Mouse (Mus musculus) embryonic fibroblast, embryonic 13.5 days (primary cell): Measurements from ENCODE around the gene Flg. TPM values are rescaled to one million over a fixed set of nuclear protein-coding genes. Genes with fewer than 3 reads are reported as not detected.

ENCODE experiments used
- H3K27ac ChIP-seq: 2 replicates; pipeline ENCODE4 v1.5.1; 2012; ENCODE audit warnings: low read length, control low read depth, inconsistent platforms; ENCODE audit not compliant: insufficient read depth
- H3K4me1 ChIP-seq: 2 replicates; pipeline ENCODE4 v1.6.1; 2011; ENCODE audit warnings: low read length; ENCODE audit not compliant: control insufficient read depth, insufficient read depth
- H3K4me3 ChIP-seq: 2 replicates; pipeline ENCODE4 v1.5.1; 2011; ENCODE audit warnings: mild to moderate bottlenecking, control low read depth, low read length; ENCODE audit not compliant: insufficient read depth
- CTCF ChIP-seq: IDR thresholded peaks from 2 replicates; pipeline ENCODE4 v1.5.1; 2011; ENCODE audit warnings: mild to moderate bottlenecking, control low read depth, low read length, moderate library complexity, borderline replicate concordance; ENCODE audit not compliant: insufficient read depth
- POLR2A ChIP-seq: IDR thresholded peaks from 2 replicates; pipeline ENCODE4 v1.6.1; 2011; ENCODE audit warnings: low read depth, mild to moderate bottlenecking, control low read depth, low read length, moderate library complexity
- polyA plus RNA-seq: library from polyadenylated mRNA; stranded (reverse); fragments of >200 nt; gene quantifications from 2 replicates; pipeline ENCODE4 v1.2.4, GENCODE M21; 2011; ENCODE audit warnings: low read depth; ENCODE audit not compliant: missing spikeins, insufficient read length

Gene Flg
- polyA plus RNA-seq: not detected in 2 replicates

DNA sequence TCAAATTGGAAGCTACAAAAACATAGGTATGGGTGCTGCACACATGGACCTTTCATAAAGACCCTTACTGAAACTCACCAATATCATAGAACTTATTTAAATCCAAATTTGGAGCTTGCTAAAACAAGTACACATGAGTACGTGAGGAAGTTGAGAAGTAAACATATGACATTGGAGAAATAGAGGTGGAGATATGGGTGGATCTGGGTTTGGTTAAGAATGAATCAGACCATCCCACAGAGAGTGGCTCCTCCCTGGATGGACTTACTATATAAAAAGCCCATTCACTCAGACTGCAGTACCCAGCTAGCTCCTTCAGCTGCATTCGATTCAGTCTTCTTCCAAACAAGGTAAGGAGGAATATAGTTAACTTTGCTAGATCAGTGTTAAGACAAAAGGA lies at the start of gene Flg:
Flg (plus strand) TSS at position 301 of the 400 bp plus-strand sequence.
- H3K27ac ChIP-seq: no peak within 1 kb of the TSS
- H3K4me1 ChIP-seq: no peaks in the 10 kb centered on the region
- TF ChIP-seq POLR2A (no peak), CTCF (no peak)
- H3K4me3 ChIP-seq: no peak within 1 kb of the TSS

DNA sequence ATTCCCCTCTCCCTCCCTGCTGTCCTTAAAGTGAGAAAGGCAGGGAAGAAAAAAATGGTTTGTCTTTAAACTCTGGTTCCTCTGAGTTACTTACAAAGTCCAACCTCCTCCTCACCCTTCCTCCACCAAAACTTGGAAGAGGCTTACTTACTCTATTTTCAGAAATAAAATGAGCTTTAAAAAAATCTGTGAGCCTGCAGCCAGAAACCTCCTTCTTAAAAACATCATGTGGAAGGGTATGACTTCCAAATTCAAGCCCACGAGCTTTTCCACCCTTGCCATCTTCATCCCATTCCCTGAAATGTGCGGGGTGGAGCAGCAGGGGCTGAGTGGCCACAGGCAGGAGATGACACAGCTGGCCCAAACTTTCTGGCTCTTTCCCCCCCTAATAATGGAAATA lies 24.2 kb downstream of the Flg start:
- Histone ChIP-seq H3K27ac (no peak overlapping the region), H3K4me3 (no peak overlapping the region), H3K4me1 (no peaks in the 10 kb centered on the region)
- TF ChIP-seq CTCF (no peak), POLR2A (no peak)

DNA sequence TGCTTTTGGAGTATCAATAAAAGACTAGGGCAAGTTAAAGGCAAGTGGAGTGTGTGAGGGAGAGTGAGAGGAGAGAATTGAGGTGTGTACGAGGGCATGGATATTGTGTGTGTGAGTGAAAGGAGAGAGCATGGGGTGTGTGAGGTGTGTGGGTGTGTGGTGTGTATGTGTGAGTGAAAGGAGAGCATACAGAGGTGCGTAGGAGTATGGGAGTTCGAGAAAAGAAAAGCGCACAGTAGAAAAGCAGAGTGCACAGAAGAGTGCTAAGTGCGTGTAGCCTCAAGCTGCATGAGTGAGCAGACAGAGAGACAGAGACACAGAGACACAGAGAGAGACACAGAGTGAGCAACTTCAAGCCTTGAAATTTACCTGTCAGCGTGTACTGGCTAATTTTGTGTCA lies 26.5 kb downstream of the Flg start:
- H3K27ac ChIP-seq: no peak overlapping the region
- TF ChIP-seq POLR2A: no peak
- no peak for TF ChIP-seq CTCF

GRCm38 (mm10) chr3:93301896-93302295 lies 28.6 kb downstream of the Flg start:
- Histone ChIP-seq H3K4me1 (no peaks in the 10 kb centered on the region), H3K27ac (no peak overlapping the region)
- TF ChIP-seq POLR2A (no peak), CTCF (no peak)

More for the DNA sequence above, 26.5 kb downstream of the Flg start:
- no peak overlapping the region for H3K4me3 ChIP-seq
- no peaks in the 10 kb centered on the region for H3K4me1 ChIP-seq

DNA sequence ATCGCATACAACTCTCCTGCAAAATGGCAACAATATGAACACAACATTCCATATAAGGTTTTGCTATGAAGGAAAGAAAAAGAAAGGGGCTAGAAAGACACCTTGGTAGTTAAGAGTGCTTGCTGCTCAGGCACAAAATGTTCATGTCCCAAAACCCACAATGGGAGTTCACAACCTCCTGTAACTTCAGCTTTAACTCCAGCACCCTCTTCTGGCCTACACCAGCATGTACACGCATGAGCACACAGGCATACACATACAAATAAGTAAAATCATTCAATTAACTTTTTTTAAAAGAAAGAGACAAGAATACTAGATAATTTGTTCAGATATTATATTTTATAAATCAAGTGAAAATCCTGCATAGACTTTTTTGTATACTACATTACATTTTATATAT lies 32.8 kb downstream of the Flg start:
- TF ChIP-seq CTCF (no peak), POLR2A (no peak)

More at GRCm38 (mm10) chr3:93301896-93302295, 28.6 kb downstream of the Flg start:
- no peak overlapping the region for H3K4me3 ChIP-seq

GRCm38 (mm10) chr3:93311371-93311770 lies 38.0 kb downstream of the Flg start:
- no peak for TF ChIP-seq CTCF
- TF ChIP-seq POLR2A: no peak
- Histone ChIP-seq H3K4me1 (no peaks in the 10 kb centered on the region), H3K27ac (no peak overlapping the region), H3K4me3 (no peak overlapping the region)

More for the DNA sequence above, 32.8 kb downstream of the Flg start:
- H3K4me1 ChIP-seq: no peaks in the 10 kb centered on the region
- H3K4me3 ChIP-seq: no peak overlapping the region
- H3K27ac ChIP-seq: no peak overlapping the region

- Histone ChIP-seq H3K4me1 (no peaks in the 10 kb centered on the region), H3K4me3 (no peak overlapping the region), H3K27ac (no peak overlapping the region)
- no peak for TF ChIP-seq POLR2A
- no peak for TF ChIP-seq CTCF
Measured at GRCm38 (mm10) chr3:93314388-93314787, 41.1 kb downstream of the Flg start.

- TF ChIP-seq CTCF (no peak), POLR2A (no peak)
- Histone ChIP-seq H3K4me1 (no peaks in the 10 kb centered on the region), H3K4me3 (no peak within 1 kb of the TSS), H3K27ac (no peak within 1 kb of the TSS)
Measured at GRCm38 (mm10) chr3:93319449-93319848, 46.1 kb downstream of the Flg start, which contains the start of gene Hrnr. Hrnr (plus strand) TSS chr3:93319749.

- no peak for TF ChIP-seq CTCF
- no peak for TF ChIP-seq POLR2A
Measured at GRCm38 (mm10) chr3:93337749-93338148, 64.4 kb downstream of the Flg start.

GRCm38 (mm10) chr3:93340021-93340420 lies 66.7 kb downstream of the Flg start:
- Histone ChIP-seq H3K4me3 (no peak overlapping the region), H3K27ac (no peak overlapping the region), H3K4me1 (no peaks in the 10 kb centered on the region)
- TF ChIP-seq CTCF: no peak
- no peak for TF ChIP-seq POLR2A

More at GRCm38 (mm10) chr3:93337749-93338148, 64.4 kb downstream of the Flg start:
- H3K4me3 ChIP-seq: no peak overlapping the region
- no peaks in the 10 kb centered on the region for H3K4me1 ChIP-seq
- no peak overlapping the region for H3K27ac ChIP-seq

Other genes with a start within 250 kb of the Flg start
- not detected in 2 replicates for gene Gm4858, start 204.7 kb upstream of the Flg start, polyA plus RNA-seq
- not detected in 2 replicates for gene Crnn, start 128.7 kb upstream of the Flg start, polyA plus RNA-seq
- gene Flg2, start 76.2 kb upstream of the Flg start, polyA plus RNA-seq: not detected in 2 replicates
- gene Hrnr, start 46.2 kb downstream of the Flg start, polyA plus RNA-seq: not detected in 2 replicates
- gene Rptn, start 120.2 kb downstream of the Flg start, polyA plus RNA-seq: not detected in 2 replicates
- gene Tchh, start 168.8 kb downstream of the Flg start, polyA plus RNA-seq: 0.17 and 0.32 TPM in 2 replicates
- not detected in 2 replicates for gene Tchhl1, start 195.2 kb downstream of the Flg start, polyA plus RNA-seq
- gene S100a11, start 247.0 kb downstream of the Flg start, polyA plus RNA-seq: 1,573 and 1,846 TPM in 2 replicates